Mouse (Mus musculus): ENCODE measurements around the gene Il6st. TPM values are rescaled to one million over a fixed set of nuclear protein-coding genes. Genes with fewer than 3 reads are reported as not detected.

The Il6st gene
- polyA plus RNA-seq, 1 experiment from 2014 or later = 9.8 TPM

- H3K36me3 ChIP-seq (ENCODE audit: control insufficient read depth, insufficient read depth, low read length) = peaks cover 16% of the 10 kb centered on the region
- WGBS = 98% methylated on average over 5 of the region's 5 CpGs
- no peak overlapping the region for H3K4me3 ChIP-seq (ENCODE audit: low read depth, low read length)
- H3K4me2 ChIP-seq (ENCODE audit: low read length) = no peak overlapping the region
- H3K4me1 ChIP-seq (ENCODE audit: control insufficient read depth, insufficient read depth, low read length) = no peaks in the 10 kb centered on the region
- no peaks in the 10 kb centered on the region for H3K27me3 ChIP-seq (replicated peaks; ENCODE audit: control insufficient read depth, insufficient read depth, low read length)
- ATAC-seq = no peak
- DNase-seq (ENCODE audit: low spot score) = no peak
- no peaks in the 10 kb centered on the region for H3K9me3 ChIP-seq (replicated peaks; ENCODE audit: control insufficient read depth, low read length)
- H3K9ac ChIP-seq (ENCODE audit: low read length) = no peak overlapping the region
- H3K27ac ChIP-seq (ENCODE audit: low read depth, low read length) = no peak overlapping the region
Observed at GRCm38 (mm10) chr13:112486236-112486635, 22.4 kb downstream of the Il6st start.

GRCm38 (mm10) chr13:112486676-112487075 is 22.8 kb downstream of the Il6st start:
- Histone ChIP-seq H3K9me3 (replicated peaks; ENCODE audit: control insufficient read depth, low read length) (no peaks in the 10 kb centered on the region), H3K9ac (ENCODE audit: low read length) (no peak overlapping the region), H3K4me2 (ENCODE audit: low read length) (no peak overlapping the region), H3K27ac (ENCODE audit: low read depth, low read length) (no peak overlapping the region), H3K36me3 (ENCODE audit: control insufficient read depth, insufficient read depth, low read length) (peaks cover 14% of the 10 kb centered on the region), H3K4me1 (ENCODE audit: control insufficient read depth, insufficient read depth, low read length) (no peaks in the 10 kb centered on the region), H3K4me3 (ENCODE audit: low read depth, low read length) (no peak overlapping the region), H3K27me3 (replicated peaks; ENCODE audit: control insufficient read depth, insufficient read depth, low read length) (no peaks in the 10 kb centered on the region)
- WGBS = 96% methylated on average over 5 of the region's 5 CpGs
- ATAC-seq = no peak
- no peak for DNase-seq (ENCODE audit: low spot score)

- Histone ChIP-seq H3K9me3 (replicated peaks; ENCODE audit: control insufficient read depth, low read length) (no peaks in the 10 kb centered on the region), H3K27ac (ENCODE audit: low read depth, low read length) (no peak overlapping the region), H3K4me1 (ENCODE audit: control insufficient read depth, insufficient read depth, low read length) (no peaks in the 10 kb centered on the region), H3K9ac (ENCODE audit: low read length) (no peak overlapping the region), H3K36me3 (ENCODE audit: control insufficient read depth, insufficient read depth, low read length) (peaks cover 11% of the 10 kb centered on the region; the same call in 1 of the 2 replicates), H3K4me2 (ENCODE audit: low read length) (no peak overlapping the region), H3K4me3 (ENCODE audit: low read depth, low read length) (no peak overlapping the region), H3K27me3 (replicated peaks; ENCODE audit: control insufficient read depth, insufficient read depth, low read length) (no peaks in the 10 kb centered on the region)
- WGBS = 92% methylated on average over 3 of the region's 3 CpGs
- DNase-seq (ENCODE audit: low spot score) (no peak), ATAC-seq (no peak)
Observed at GRCm38 (mm10) chr13:112490036-112490435, 26.2 kb downstream of the Il6st start.

- ATAC-seq = no peak
- 91% methylated on average over 14 of the region's 14 CpGs for WGBS
- no peak overlapping the region for H3K9ac ChIP-seq (ENCODE audit: low read length)
Observed at GRCm38 (mm10) chr13:112491636-112492284, 27.9 kb downstream of the Il6st start.

GRCm38 (mm10) chr13:112492285-112492678 is 28.4 kb downstream of the Il6st start:
- H3K4me3 ChIP-seq (ENCODE audit: low read depth, low read length) = no peak overlapping the region
- no peak for ATAC-seq
- no peaks in the 10 kb centered on the region for H3K4me1 ChIP-seq (ENCODE audit: control insufficient read depth, insufficient read depth, low read length)
- no peak for DNase-seq (ENCODE audit: low spot score)
- no peaks in the 10 kb centered on the region for H3K27me3 ChIP-seq (replicated peaks; ENCODE audit: control insufficient read depth, insufficient read depth, low read length)
- no peak overlapping the region for H3K9ac ChIP-seq (ENCODE audit: low read length)
- WGBS = 92% methylated on average over 1 of the region's 1 CpGs
- no peak overlapping the region for H3K27ac ChIP-seq (ENCODE audit: low read depth, low read length)
- no peaks in the 10 kb centered on the region for H3K9me3 ChIP-seq (replicated peaks; ENCODE audit: control insufficient read depth, low read length)
- H3K36me3 ChIP-seq (ENCODE audit: control insufficient read depth, insufficient read depth, low read length) = peaks cover 19% of the 10 kb centered on the region
- H3K4me2 ChIP-seq (ENCODE audit: low read length) = no peak overlapping the region

More at GRCm38 (mm10) chr13:112491636-112492284, 27.9 kb downstream of the Il6st start:
- Histone ChIP-seq H3K36me3 (ENCODE audit: control insufficient read depth, insufficient read depth, low read length) (peaks cover 15% of the 10 kb centered on the region), H3K4me1 (ENCODE audit: control insufficient read depth, insufficient read depth, low read length) (no peaks in the 10 kb centered on the region), H3K27me3 (replicated peaks; ENCODE audit: control insufficient read depth, insufficient read depth, low read length) (no peaks in the 10 kb centered on the region), H3K9me3 (replicated peaks; ENCODE audit: control insufficient read depth, low read length) (no peaks in the 10 kb centered on the region), H3K27ac (ENCODE audit: low read depth, low read length) (no peak overlapping the region), H3K4me2 (ENCODE audit: low read length) (no peak overlapping the region), H3K4me3 (ENCODE audit: low read depth, low read length) (no peak overlapping the region)
- DNase-seq (ENCODE audit: low spot score) = no peak

DNA sequence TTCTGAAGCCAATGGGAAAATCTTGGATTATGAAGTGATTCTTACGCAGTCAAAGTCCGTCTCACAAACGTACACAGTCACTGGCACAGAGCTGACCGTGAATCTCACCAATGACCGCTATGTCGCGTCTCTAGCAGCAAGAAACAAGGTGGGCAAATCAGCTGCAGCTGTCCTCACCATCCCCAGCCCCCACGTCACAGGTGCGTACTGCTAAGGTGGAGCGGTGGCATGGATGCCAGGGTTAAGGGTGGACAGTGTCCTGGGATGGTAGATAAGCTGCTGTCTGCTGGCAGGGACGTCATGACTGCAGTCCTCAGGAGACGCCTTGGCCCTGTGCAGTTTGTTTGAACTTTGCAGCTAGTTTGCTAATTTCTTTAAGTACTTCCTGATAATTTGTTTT is 30.7 kb downstream of the Il6st start:
- Histone ChIP-seq H3K9me3 (replicated peaks; ENCODE audit: control insufficient read depth, low read length) (no peaks in the 10 kb centered on the region), H3K27ac (ENCODE audit: low read depth, low read length) (no peak overlapping the region), H3K4me1 (ENCODE audit: control insufficient read depth, insufficient read depth, low read length) (no peaks in the 10 kb centered on the region), H3K4me2 (ENCODE audit: low read length) (no peak overlapping the region), H3K27me3 (replicated peaks; ENCODE audit: control insufficient read depth, insufficient read depth, low read length) (no peaks in the 10 kb centered on the region), H3K36me3 (ENCODE audit: control insufficient read depth, insufficient read depth, low read length) (peaks cover 34% of the 10 kb centered on the region), H3K9ac (ENCODE audit: low read length) (no peak overlapping the region), H3K4me3 (ENCODE audit: low read depth, low read length) (no peak overlapping the region)
- ATAC-seq (no peak), DNase-seq (ENCODE audit: low spot score) (no peak)
- WGBS = 94% methylated on average over 12 of the region's 12 CpGs

DNA sequence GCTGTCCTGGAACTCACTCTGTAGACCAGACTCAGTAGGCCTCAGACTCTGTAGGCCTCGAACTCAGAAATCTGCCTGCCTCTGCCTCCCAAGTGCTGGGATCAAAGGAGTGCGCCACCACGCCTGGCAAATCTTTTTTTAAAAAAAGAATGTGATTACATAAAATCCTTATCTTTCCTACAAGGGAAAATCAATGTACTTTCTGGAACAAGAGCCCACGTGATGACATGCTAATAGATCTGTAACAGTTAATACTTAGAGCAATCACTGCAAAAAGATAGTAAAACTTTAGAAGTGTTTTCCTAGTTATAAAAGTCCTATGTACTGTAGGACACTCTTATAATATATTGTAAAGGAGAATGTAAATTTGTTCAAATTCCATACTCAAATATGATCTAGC is 36.2 kb downstream of the Il6st start:
- H3K9me3 ChIP-seq (replicated peaks; ENCODE audit: control insufficient read depth, low read length) = no peaks in the 10 kb centered on the region
- no peak for ATAC-seq
- H3K27ac ChIP-seq (ENCODE audit: low read depth, low read length) = no peak overlapping the region
- 99% methylated on average over 4 of the region's 4 CpGs for WGBS
- peaks cover 54% of the 10 kb centered on the region for H3K36me3 ChIP-seq (ENCODE audit: control insufficient read depth, insufficient read depth, low read length)
- no peak overlapping the region for H3K4me3 ChIP-seq (ENCODE audit: low read depth, low read length)
- H3K27me3 ChIP-seq (replicated peaks; ENCODE audit: control insufficient read depth, insufficient read depth, low read length) = no peaks in the 10 kb centered on the region
- no peak for DNase-seq (ENCODE audit: low spot score)
- H3K4me1 ChIP-seq (ENCODE audit: control insufficient read depth, insufficient read depth, low read length) = no peaks in the 10 kb centered on the region
- H3K4me2 ChIP-seq (ENCODE audit: low read length) = no peak overlapping the region
- no peak overlapping the region for H3K9ac ChIP-seq (ENCODE audit: low read length)

- H3K36me3 ChIP-seq (ENCODE audit: control insufficient read depth, insufficient read depth, low read length) = peaks cover 58% of the 10 kb centered on the region
- DNase-seq (ENCODE audit: low spot score) = no peak
- 95% methylated on average over 9 of the region's 9 CpGs for WGBS
- H3K4me3 ChIP-seq (ENCODE audit: low read depth, low read length) = no peak overlapping the region
- no peak for ATAC-seq
- no peak overlapping the region for H3K27ac ChIP-seq (ENCODE audit: low read depth, low read length)
- no peak overlapping the region for H3K9ac ChIP-seq (ENCODE audit: low read length)
- H3K9me3 ChIP-seq (replicated peaks; ENCODE audit: control insufficient read depth, low read length) = no peaks in the 10 kb centered on the region
- H3K4me1 ChIP-seq (ENCODE audit: control insufficient read depth, insufficient read depth, low read length) = no peaks in the 10 kb centered on the region
- H3K4me2 ChIP-seq (ENCODE audit: low read length) = no peak overlapping the region
- H3K27me3 ChIP-seq (replicated peaks; ENCODE audit: control insufficient read depth, insufficient read depth, low read length) = no peaks in the 10 kb centered on the region
Observed at GRCm38 (mm10) chr13:112500466-112500865, 36.6 kb downstream of the Il6st start.

- H3K4me2 ChIP-seq (ENCODE audit: low read length) = no peak overlapping the region
- peaks cover 37% of the 10 kb centered on the region for H3K36me3 ChIP-seq (ENCODE audit: control insufficient read depth, insufficient read depth, low read length)
- H3K4me3 ChIP-seq (ENCODE audit: low read depth, low read length) = no peak overlapping the region
- ATAC-seq (no peak), DNase-seq (ENCODE audit: low spot score) (no peak)
- 95% methylated on average over 13 of the region's 13 CpGs for WGBS
- no peak overlapping the region for H3K27ac ChIP-seq (ENCODE audit: low read depth, low read length)
- no peak overlapping the region for H3K9ac ChIP-seq (ENCODE audit: low read length)
- no peaks in the 10 kb centered on the region for H3K27me3 ChIP-seq (replicated peaks; ENCODE audit: control insufficient read depth, insufficient read depth, low read length)
- no peaks in the 10 kb centered on the region for H3K9me3 ChIP-seq (replicated peaks; ENCODE audit: control insufficient read depth, low read length)
- H3K4me1 ChIP-seq (ENCODE audit: control insufficient read depth, insufficient read depth, low read length) = no peaks in the 10 kb centered on the region
Observed at GRCm38 (mm10) chr13:112503846-112504245, 40.0 kb downstream of the Il6st start.

Measured in forebrain, embryonic 14.5 days (tissue).